Mouse (Mus musculus) right cerebral cortex, postnatal 4 days (tissue): ENCODE measurements at regions not wholly inside any gene's neighbourhood (a gene's known extent, or its start where the extent isn't known, plus 50 kb on each side); places are given as distances from the start of the nearest gene placed in this dataset.

Experiments
- DNase-seq: peaks from one replicate; pipeline ENCODE4 v3.0.0-alpha.2; 2022

DNA sequence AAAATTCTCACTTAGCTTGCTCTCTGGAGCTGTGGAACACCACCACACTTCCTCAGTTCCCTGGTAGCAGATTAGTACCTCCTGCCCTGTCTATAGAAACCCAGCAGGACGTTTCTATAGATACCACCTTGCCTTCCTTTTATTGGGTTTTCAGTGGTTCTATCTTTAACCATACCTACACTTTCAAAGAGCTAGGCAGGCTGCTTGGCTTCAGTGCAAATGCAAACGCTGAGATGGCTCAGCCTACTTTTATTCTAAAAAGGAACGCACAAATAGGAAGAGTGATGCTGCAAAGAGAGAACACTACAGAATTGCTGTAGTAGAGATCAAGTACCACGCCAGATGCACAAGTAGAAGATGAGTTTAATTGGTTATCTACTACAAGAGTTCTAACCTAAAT lies 120.9 kb upstream of the Ifne start:
- no peak for DNase-seq

DNA sequence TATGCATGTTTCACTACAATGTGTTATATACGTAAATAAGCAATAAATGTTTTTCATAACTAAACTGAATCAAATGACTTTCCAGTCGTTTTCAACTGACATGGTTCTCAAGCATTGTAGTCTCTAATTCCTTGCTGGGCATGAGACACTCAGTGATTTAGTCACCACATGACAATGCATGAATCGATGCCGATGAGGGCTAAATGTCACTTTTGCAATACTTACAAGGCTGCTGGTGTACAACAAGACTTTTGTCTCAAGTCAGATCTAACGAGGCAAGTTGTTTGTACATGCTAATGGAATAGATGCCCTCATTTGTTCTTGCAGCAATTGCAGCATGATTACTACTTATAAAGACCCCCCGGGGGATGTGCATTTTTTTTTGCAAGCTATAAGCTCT lies 120.2 kb upstream of the Ifne start:
- no peak for DNase-seq

- DNase-seq: no peak
Measured at GRCm38 (mm10) chr4:88998286-88998685, 118.3 kb upstream of the Ifne start.

DNA sequence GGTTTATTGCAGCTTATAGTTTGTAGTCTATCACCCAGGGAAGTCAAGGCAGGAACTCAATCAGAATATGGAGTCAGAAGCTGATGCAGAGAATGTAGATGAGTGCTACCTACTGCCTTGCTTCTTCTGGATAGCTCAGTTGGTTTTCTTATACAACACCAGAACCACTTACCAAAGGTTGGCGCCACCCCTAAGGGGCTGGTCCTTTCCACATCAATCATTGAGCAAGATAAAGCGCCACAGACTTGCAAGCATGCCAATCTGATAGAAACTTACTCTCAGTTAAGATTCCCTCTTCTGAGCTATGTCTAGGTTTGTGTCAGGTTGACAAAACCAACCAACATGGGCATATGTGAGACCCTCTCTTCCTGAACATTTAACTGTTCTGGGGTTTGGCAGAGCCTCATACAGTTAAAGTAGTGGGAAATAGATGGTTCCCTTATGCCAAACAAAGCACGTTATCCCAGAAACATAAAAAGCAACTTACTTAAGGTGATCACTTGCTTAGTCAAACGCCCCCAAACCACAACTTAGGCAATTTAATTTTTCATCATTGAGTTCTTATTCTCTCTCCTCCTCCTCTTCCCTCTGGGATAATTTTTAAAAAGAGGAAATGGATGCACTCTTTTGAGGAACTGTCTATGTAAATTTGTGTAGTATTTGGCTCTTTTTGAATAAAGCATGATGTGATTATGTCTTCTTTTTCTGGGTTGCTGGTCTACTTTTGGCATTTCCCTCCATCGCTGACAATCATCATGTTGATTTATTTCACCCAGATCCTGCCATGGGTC lies 115.3 kb upstream of the Ifne start:
- no peak for DNase-seq

- no peak for DNase-seq
Measured at GRCm38 (mm10) chr4:88994486-88994885, 114.5 kb upstream of the Ifne start.

DNA sequence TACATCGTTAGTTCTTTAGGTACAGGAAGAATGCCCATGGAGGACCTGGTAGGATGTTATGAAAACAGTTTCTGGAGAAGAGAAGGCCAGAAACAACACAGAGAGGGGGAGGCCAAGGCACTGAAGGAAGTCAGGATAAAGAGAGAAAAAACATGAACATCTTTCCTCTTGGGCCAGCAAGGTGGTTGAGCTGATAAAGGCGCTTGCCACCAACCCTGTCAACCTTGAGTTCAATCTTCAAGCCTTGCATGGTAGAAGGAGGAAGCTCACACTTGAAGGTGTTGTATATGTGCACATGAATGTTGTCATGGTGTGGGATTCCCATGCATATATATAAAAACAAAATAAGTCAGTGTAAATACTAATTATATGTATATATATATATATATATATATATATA lies 112.5 kb upstream of the Ifne start:
- no peak for DNase-seq

GRCm38 (mm10) chr4:88988363-88988762 lies 108.4 kb upstream of the Ifne start:
- no peak for DNase-seq

DNA sequence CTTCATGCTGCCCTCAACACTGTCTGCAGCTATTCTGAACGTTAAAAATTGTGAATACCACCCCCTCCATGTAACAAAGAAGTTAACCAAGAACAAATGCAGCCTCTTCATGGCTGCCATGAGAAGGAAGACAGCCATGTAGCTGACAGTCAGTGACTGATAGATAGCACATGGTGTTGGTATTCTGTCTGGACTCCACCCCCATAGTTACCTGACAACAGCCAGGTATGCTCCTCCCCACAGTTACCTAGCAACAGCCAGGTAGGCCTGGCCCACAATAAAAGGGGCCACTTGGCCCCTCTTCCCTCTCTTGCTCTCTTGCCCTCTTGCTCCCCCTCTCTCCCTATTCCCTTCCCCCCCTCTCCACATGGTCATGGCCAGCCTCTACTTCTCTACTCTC lies 107.1 kb upstream of the Ifne start:
- no peak for DNase-seq

DNA sequence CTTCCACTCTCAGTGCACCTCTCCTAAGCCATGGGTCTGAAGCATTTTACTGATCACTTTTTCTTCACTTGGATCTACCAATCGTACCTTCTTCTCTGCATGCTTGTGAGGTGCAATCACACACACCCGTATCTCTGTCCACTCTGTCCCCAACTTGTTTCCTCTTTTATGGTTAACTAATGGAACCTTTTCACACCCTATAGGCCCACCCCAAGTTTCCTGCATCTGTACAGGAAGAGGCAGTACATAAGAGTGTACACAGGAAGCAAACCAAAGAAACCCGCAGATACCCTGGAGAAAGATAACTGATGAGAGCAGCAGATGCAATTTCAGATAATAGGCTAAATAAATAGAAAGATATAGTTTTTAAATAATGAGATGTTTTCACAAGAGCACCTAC lies 102.5 kb upstream of the Ifne start:
- DNase-seq: no peak

- DNase-seq: no peak
Measured at GRCm38 (mm10) chr4:88977099-88977888, 97.3 kb upstream of the Ifne start.

GRCm38 (mm10) chr4:88974535-88974934 lies 94.5 kb upstream of the Ifne start:
- no peak for DNase-seq

DNA sequence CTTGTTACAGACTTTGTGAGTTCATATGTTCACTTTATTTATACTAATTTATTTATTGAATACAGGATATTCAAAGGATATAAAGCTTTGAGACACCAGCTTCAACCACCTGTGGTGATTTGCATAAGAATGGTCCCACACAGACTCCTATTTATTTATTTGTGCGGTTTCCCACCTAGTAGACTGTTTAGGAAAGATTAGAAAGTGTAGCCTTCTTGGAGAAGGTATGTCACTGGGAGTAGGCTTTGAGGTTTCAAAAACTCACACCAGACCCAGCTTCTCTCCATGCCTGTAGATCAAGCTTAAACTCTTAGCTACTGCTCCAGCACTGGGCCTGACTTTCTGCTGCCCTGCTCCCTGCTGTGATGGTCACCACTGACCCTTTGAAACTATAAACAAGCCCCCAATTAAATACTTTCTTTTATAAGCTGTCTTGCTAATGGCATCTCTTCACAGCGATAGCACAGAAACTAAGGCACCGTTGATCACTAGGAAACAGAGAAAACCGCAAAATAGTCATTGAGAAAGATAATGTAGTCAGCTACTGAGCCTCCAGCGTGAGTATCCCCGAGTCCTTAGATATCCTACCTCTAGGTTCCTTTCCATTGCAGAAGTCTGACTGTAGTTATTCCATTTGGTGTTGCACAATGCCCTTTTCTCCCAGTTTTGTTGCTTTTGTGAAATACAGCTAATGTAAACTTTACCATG lies 89.3 kb upstream of the Ifne start:
- DNase-seq: no peak

DNA sequence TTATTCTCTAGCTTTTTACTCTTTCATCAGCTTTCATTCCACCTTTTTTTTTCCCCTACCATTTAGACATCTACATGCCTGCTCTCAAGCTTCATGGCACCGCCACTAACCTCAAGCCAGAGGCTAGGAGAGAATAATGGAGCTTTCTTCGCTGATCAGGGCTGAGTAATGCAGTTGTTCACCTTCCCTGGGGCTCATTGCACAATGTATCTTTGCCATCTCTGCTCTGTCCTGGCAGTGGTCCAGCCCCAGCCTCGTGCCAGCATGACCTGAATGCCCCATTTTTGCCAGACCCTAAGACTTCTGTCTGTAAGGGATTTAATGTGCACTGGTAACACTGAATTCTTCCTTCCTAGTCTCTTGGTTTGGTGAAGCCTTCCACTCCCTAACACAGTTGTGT lies 79.6 kb upstream of the Ifne start:
- DNase-seq: no peak

GRCm38 (mm10) chr4:88956605-88957004 lies 76.6 kb upstream of the Ifne start:
- DNase-seq: no peak

DNA sequence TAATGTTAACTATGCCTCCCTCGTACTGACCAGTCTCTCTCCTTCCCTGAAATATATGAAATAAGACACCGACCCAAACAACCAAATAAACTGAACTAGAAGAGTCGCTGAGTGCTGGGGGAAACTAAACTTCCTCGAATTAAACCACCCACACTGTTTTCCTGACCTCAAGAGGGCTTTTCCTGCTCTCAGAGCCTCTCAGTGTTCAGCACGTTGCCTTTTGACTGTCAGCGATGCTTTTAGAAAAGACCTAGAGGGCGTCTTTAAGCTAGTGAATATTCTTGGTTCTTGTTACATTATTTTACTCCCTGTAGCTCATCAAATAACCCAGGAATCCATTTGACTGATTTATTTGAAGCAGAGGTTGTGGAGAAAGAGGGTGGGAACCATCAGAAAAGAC lies 76.2 kb upstream of the Ifne start:
- no peak for DNase-seq

- no peak for DNase-seq
Measured at GRCm38 (mm10) chr4:88955571-88955970, 75.6 kb upstream of the Ifne start.

- DNase-seq: no peak
Measured at GRCm38 (mm10) chr4:88954045-88954444, 74.0 kb upstream of the Ifne start.

GRCm38 (mm10) chr4:88951034-88951336 lies 71.0 kb upstream of the Ifne start:
- no peak for DNase-seq

DNA sequence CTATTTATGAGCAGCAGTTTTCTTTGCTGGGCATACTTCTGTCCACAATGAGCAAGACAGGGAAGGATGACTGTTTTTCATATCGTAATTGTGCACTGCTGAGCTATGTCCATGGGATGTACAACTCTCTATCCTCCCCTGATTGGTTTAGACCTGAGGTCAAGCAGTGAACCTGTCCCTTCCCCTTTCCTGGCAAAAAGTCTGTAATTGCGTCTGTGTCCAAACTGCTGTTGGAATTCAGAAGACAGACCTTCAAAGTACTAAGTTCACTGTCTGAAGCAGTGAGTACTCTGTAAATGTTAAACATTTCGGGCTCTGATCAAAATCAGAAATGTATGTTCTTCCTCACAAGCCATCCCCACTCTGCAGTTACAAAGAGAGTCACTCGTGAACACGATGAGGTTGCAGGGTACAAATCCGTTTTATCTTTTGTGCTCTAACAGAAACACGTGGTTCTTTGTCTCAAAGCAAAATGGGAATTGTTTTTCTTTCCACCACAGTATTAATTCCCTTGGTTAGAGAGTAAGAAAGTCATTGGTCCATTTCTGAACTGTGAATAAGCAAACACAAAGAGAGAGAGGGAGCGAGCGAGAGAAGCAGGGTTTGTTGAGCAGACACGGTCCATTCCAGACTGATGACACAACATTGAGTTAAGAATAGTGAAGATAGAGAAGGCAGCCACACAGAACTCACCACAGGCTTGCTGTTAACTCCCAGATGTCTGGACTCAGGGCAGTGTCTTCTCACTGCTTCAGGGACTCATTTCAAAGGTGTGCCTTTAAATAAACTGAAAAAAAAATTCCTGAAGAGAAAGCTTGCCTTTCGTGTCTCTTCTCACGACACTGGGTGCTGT lies 70.4 kb upstream of the Ifne start:
- DNase-seq: no peak

DNA sequence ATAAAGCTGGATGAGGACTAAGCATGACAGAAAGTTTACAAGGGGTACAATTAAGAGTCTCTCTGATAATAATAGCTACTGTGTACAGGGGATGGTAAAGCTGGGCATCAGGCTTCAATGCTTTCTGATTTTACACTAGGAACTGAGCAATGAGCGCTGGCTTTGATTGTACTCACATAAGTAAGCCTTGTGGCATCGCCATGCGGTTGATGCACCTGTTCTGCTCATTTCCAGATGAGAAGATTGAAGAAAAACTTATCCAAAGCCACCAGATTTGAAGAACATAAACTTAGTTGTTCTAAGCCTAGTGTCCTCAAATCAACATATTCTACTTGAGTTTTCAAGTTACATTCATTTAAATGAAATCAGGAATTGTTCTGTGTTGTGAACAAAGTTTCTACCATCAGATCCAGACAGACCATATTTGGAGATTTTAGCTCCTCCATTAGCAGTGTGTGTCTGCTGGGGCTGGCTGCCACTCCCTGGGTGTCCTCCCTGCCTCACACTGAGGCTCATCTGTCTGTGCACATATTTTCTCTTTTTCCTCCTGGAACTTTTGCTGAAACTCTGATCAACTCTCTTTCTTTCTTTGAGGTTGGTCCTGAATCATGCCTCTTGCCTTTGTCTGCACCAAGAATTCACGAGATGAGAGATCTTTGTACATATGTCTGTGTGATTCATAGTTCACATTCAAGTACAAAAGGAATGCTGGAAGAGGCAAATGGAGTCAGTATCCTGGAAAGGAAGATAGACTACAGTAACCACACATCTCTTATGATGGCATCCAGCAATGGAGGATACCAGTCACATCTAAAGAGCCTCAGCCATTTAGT lies 68.2 kb upstream of the Ifne start:
- no peak for DNase-seq

DNA sequence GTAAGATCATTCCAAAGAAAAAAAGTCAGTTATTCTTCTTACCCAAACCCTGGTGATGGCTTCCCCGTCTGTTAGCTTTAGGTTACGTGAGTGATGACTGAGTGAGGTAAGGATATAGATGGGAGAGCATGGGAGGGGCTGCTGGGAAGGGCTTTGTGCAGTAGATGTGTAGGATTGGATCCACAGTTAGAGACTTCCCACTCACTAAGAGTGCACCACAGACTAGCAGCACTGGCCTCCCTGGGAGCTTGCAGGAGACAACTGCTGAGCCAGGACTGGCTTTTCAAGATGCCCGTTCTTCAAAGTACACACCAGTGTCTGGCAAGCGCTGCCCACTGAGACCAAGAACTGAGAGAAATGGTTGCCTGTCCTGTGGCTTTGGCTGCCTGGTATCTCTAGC lies 62.0 kb upstream of the Ifne start:
- no peak for DNase-seq

GRCm38 (mm10) chr4:88940670-88941069 lies 60.7 kb upstream of the Ifne start:
- no peak for DNase-seq
